Mouse (Mus musculus): ENCODE results near the gene Unc5c. TPM values are rescaled to one million over a fixed set of nuclear protein-coding genes. Genes with fewer than 3 reads are reported as not detected.

Gene Unc5c
- total and polyA plus RNA-seq, 2 experiments from 2014 or later, result 0.29 to 2.4 TPM

DNA sequence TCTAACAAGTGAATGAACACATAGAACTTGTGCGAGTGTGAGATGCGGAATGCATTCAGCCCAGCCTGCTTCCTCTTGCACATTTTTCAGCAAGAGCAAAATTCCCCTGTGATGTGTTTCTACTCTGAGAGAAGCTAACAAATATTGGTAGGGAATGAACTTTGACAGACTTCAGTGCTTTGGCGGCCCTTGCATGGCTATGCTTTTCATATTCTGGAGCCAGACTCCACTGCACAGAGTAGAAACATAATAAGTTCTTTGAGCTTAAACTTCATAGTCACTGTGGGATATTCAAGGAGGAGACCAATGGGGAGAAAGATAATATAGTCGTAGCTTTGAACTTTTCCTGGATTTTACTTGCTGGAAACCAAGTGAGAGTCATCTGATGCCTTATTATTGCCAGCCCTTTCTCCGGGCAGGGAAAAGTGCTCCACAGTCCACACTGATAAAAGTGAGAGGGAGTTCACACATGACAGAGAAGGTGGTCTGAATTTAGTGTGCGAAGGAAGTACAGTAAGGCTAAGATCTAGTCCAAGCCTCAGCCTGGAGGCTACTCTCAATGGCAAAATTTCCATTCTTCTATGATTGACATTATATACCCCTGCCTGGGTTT lies 110.2 kb downstream of the Unc5c start:
- ATAC-seq (ENCODE audit: insufficient read depth, low read depth), result no peak
- no peak for DNase-seq (ENCODE audit: low spot score)
- WGBS, result 61% methylated on average over 6 of the region's 6 CpGs
- H3K27me3 ChIP-seq (ENCODE audit: control insufficient read depth, insufficient read depth, low read length), result no peaks in the 10 kb centered on the region
- H3K9ac ChIP-seq (replicated peaks; ENCODE audit: low read depth, low read length), result no peak overlapping the region
- no peaks in the 10 kb centered on the region for H3K36me3 ChIP-seq (replicated peaks; ENCODE audit: control insufficient read depth, insufficient read depth, low read length)
- TF ChIP-seq EP300 (IDR thresholded peaks at IDR 0.05; ENCODE audit: low read depth) (no peak), CTCF (IDR thresholded peaks at IDR 0.05; ENCODE audit: low read depth) (no peak)
- no peak overlapping the region for H3K4me2 ChIP-seq (ENCODE audit: low read depth, low read length)
- no peak overlapping the region for H3K27ac ChIP-seq (ENCODE audit: low read depth)
- H3K4me1 ChIP-seq (ENCODE audit: control insufficient read depth, insufficient read depth), result no peaks in the 10 kb centered on the region
- H3K9me3 ChIP-seq (replicated peaks; ENCODE audit: control insufficient read depth, low read length), result no peaks in the 10 kb centered on the region
- no peak overlapping the region for H3K4me3 ChIP-seq (ENCODE audit: low read depth, low read length)

DNA sequence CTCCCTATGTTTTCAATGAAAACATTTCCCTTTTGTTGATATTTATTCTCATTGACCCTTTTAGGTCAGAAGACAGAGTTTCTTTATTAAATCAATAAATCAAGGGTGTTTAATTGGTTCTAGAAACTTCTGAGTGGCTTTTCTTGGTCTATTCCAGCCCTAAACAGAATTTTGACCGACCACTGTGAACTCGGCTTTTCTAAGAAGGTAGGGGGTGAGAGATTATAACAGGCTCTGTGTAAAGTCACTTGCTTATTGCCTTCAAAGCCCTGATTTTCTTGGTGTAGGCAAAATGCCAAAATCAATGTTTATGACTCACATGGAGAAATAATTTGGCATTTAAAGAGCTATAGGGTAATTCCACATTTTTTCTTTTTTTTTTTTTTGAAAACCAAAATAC lies 112.4 kb downstream of the Unc5c start:
- DNase-seq (ENCODE audit: low spot score), result no peak
- Histone ChIP-seq H3K9ac (replicated peaks; ENCODE audit: low read depth, low read length) (no peak overlapping the region), H3K4me2 (ENCODE audit: low read depth, low read length) (no peak overlapping the region), H3K27ac (ENCODE audit: low read depth) (no peak overlapping the region), H3K36me3 (replicated peaks; ENCODE audit: control insufficient read depth, insufficient read depth, low read length) (no peaks in the 10 kb centered on the region), H3K27me3 (ENCODE audit: control insufficient read depth, insufficient read depth, low read length) (no peaks in the 10 kb centered on the region), H3K4me1 (ENCODE audit: control insufficient read depth, insufficient read depth) (no peaks in the 10 kb centered on the region), H3K4me3 (ENCODE audit: low read depth, low read length) (no peak overlapping the region), H3K9me3 (replicated peaks; ENCODE audit: control insufficient read depth, low read length) (no peaks in the 10 kb centered on the region)
- ATAC-seq (ENCODE audit: insufficient read depth, low read depth), result no peak
- 65% methylated on average over 2 of the region's 2 CpGs for WGBS
- no peak for TF ChIP-seq CTCF (IDR thresholded peaks at IDR 0.05; ENCODE audit: low read depth)
- no peak for TF ChIP-seq EP300 (IDR thresholded peaks at IDR 0.05; ENCODE audit: low read depth)

DNA sequence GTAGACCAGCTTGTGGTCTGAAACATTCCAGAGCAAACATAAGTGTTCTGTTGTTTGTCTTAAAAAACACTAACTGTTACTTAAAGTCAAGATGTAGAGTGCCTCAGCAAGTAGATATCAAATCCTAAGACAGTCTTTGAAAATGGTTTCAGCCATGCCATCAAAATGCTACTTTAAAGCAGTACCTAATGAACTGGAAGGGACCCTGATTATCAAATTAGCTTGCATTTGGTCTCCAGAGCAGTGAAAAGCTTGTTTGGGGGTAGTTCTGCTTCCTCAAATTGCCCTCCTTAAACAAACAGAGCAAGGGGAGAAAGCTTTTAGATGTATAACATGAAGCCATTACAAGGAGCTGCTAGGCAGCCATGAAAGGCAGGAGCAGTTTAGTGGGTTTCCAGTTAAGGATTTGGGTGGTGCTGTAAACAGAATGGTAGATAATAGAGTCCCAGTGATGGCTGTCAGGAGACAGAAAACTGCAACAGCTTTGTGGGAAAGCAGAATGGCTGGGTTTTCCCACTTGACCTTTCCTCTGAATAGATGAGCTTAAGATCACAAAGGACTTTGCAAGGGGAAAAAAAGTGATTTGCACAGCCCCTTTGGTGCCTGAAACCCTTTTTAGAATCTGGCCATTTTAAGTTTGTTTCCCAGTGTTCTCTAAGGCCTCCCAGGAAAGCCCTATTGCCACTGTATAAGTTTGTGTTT lies 116.3 kb downstream of the Unc5c start:
- Histone ChIP-seq H3K27me3 (ENCODE audit: control insufficient read depth, insufficient read depth, low read length) (no peaks in the 10 kb centered on the region), H3K9me3 (replicated peaks; ENCODE audit: control insufficient read depth, low read length) (no peaks in the 10 kb centered on the region), H3K36me3 (replicated peaks; ENCODE audit: control insufficient read depth, insufficient read depth, low read length) (no peaks in the 10 kb centered on the region), H3K4me2 (ENCODE audit: low read depth, low read length) (no peak overlapping the region), H3K9ac (replicated peaks; ENCODE audit: low read depth, low read length) (no peak overlapping the region), H3K4me1 (ENCODE audit: control insufficient read depth, insufficient read depth) (no peaks in the 10 kb centered on the region), H3K27ac (ENCODE audit: low read depth) (no peak overlapping the region), H3K4me3 (ENCODE audit: low read depth, low read length) (no peak overlapping the region)
- TF ChIP-seq EP300 (IDR thresholded peaks at IDR 0.05; ENCODE audit: low read depth) (no peak), CTCF (IDR thresholded peaks at IDR 0.05; ENCODE audit: low read depth) (no peak)
- no peak for DNase-seq (ENCODE audit: low spot score)
- ATAC-seq (ENCODE audit: insufficient read depth, low read depth), result no peak

DNA sequence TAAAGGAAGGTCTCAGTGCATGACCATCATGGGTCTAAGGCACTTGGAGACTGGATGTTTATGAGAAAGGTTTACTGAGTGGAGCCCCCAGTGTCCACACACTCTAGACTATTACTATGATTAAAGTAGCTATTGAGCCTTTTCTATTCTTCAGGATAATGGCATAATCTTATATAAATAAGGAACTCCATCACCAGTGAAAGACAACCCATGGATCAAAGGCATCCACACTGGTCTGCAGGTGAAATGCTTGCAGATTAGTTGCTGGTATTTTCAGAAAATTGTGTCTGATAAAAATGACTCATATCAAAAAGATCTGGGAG lies 116.8 kb downstream of the Unc5c start:
- Histone ChIP-seq H3K27ac (ENCODE audit: low read depth) (no peak overlapping the region), H3K9me3 (replicated peaks; ENCODE audit: control insufficient read depth, low read length) (no peaks in the 10 kb centered on the region), H3K36me3 (replicated peaks; ENCODE audit: control insufficient read depth, insufficient read depth, low read length) (no peaks in the 10 kb centered on the region), H3K4me3 (ENCODE audit: low read depth, low read length) (no peak overlapping the region), H3K4me2 (ENCODE audit: low read depth, low read length) (no peak overlapping the region), H3K27me3 (ENCODE audit: control insufficient read depth, insufficient read depth, low read length) (no peaks in the 10 kb centered on the region), H3K4me1 (ENCODE audit: control insufficient read depth, insufficient read depth) (no peaks in the 10 kb centered on the region), H3K9ac (replicated peaks; ENCODE audit: low read depth, low read length) (no peak overlapping the region)
- DNase-seq (ENCODE audit: low spot score), result no peak
- no peak for TF ChIP-seq EP300 (IDR thresholded peaks at IDR 0.05; ENCODE audit: low read depth)
- TF ChIP-seq CTCF (IDR thresholded peaks at IDR 0.05; ENCODE audit: low read depth), result no peak
- no peak for ATAC-seq (ENCODE audit: insufficient read depth, low read depth)

DNA sequence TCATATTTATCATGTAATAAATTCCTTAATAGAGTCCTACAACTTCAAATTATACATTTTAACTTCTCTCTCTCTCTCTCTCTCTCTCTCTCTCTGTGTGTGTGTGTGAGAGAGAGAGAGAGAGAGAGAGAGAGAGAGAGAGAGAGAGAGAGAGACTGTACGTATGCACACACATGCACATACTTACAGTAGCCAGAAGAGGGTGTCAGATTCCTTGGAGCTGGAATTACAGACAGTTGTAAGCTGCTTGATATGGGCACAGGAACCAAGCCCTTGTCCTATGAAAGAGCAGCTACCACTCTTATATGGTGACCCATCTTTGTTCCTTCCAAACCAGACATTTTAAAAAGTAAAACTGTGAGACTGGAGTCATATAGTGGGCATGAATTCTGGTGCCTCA lies 118.2 kb downstream of the Unc5c start:
- DNase-seq (ENCODE audit: low spot score), result no peak
- H3K27me3 ChIP-seq (ENCODE audit: control insufficient read depth, insufficient read depth, low read length), result no peaks in the 10 kb centered on the region
- H3K4me3 ChIP-seq (ENCODE audit: low read depth, low read length), result no peak overlapping the region
- H3K9ac ChIP-seq (replicated peaks; ENCODE audit: low read depth, low read length), result no peak overlapping the region
- no peak for ATAC-seq (ENCODE audit: insufficient read depth, low read depth)
- H3K27ac ChIP-seq (ENCODE audit: low read depth), result no peak overlapping the region
- 76% methylated on average over 1 of the region's 1 CpGs for WGBS
- H3K4me2 ChIP-seq (ENCODE audit: low read depth, low read length), result no peak overlapping the region
- H3K9me3 ChIP-seq (replicated peaks; ENCODE audit: control insufficient read depth, low read length), result no peaks in the 10 kb centered on the region
- no peaks in the 10 kb centered on the region for H3K4me1 ChIP-seq (ENCODE audit: control insufficient read depth, insufficient read depth)
- no peak for TF ChIP-seq CTCF (IDR thresholded peaks at IDR 0.05; ENCODE audit: low read depth)
- TF ChIP-seq EP300 (IDR thresholded peaks at IDR 0.05; ENCODE audit: low read depth), result no peak
- no peaks in the 10 kb centered on the region for H3K36me3 ChIP-seq (replicated peaks; ENCODE audit: control insufficient read depth, insufficient read depth, low read length)
